Mouse (Mus musculus): ENCODE results near the gene Klra1.
"Not testable (repeated sequence)": the region's sequence is repeated elsewhere in the genome, so short reads cannot be mapped to it uniquely, and the experiment has no call there.

Gene Klra1

GRCm38 (mm10) chr6:130386750-130387149, at the start of gene Klra1:
Klra1 (minus strand) TSS chr6:130386874.
- no peak for DNase-seq (ENCODE audit: low spot score in 2 of 2)

- DNase-seq (ENCODE audit: low spot score in 2 of 2): no peak
Observed at GRCm38 (mm10) chr6:130429511-130429910, 42.8 kb upstream of the Klra1 start.

GRCm38 (mm10) chr6:130419158-130419557, 32.5 kb upstream of the Klra1 start:
- DNase-seq (ENCODE audit: low spot score in 2 of 2): no peak

- DNase-seq (ENCODE audit: low spot score in 2 of 2): no peak
Observed at GRCm38 (mm10) chr6:130404882-130405281, 18.2 kb upstream of the Klra1 start.

- no peak for DNase-seq (ENCODE audit: low spot score in 2 of 2)
Observed at GRCm38 (mm10) chr6:130385803-130386202, 871 bp downstream of the Klra1 start.

- DNase-seq (ENCODE audit: low spot score in 2 of 2): no peak
Observed at GRCm38 (mm10) chr6:130382375-130382774, 4.3 kb downstream of the Klra1 start.

- not testable (repeated sequence) for DNase-seq (ENCODE audit: low spot score in 2 of 2)
Observed at GRCm38 (mm10) chr6:130345381-130345780, 41.3 kb downstream of the Klra1 start.

GRCm38 (mm10) chr6:130341973-130342372, 44.7 kb downstream of the Klra1 start:
- DNase-seq (ENCODE audit: low spot score in 2 of 2): not testable (repeated sequence)

- no peak for DNase-seq (ENCODE audit: low spot score in 2 of 2)
Observed at GRCm38 (mm10) chr6:130337411-130337810, 49.3 kb downstream of the Klra1 start, which contains the start of gene Klra3. Klra3 (minus strand) TSS chr6:130337574.

Measured in spleen, postnatal 10 days (tissue).